Mouse (Mus musculus): Measurements from ENCODE around the gene Gm1043. TPM values are rescaled to one million over a fixed set of nuclear protein-coding genes. Genes with fewer than 3 reads are reported as not detected.

Gm1043 gene
- total RNA-seq, 2 experiments from 2014 or later: not detected

- no peak for DNase-seq
Observed at GRCm38 (mm10) chr5:37245651-37246050, 160.5 kb downstream of the Gm1043 start.

GRCm38 (mm10) chr5:37246138-37246910 is 161.2 kb downstream of the Gm1043 start:
- DNase-seq: no peak

- DNase-seq: no peak
Observed at GRCm38 (mm10) chr5:37247456-37247855, 162.3 kb downstream of the Gm1043 start.

GRCm38 (mm10) chr5:37248870-37249269 is 163.7 kb downstream of the Gm1043 start:
- no peak for DNase-seq

GRCm38 (mm10) chr5:37251596-37251995 is 166.4 kb downstream of the Gm1043 start:
- no peak for DNase-seq

- no peak for DNase-seq
Observed at GRCm38 (mm10) chr5:37252101-37252804, 167.1 kb downstream of the Gm1043 start.

GRCm38 (mm10) chr5:37254523-37254922 is 169.4 kb downstream of the Gm1043 start:
- DNase-seq: no peak

- DNase-seq: no peak
Observed at GRCm38 (mm10) chr5:37256823-37257222, 171.7 kb downstream of the Gm1043 start.

- peak; percentile 42 for DNase-seq
Observed at GRCm38 (mm10) chr5:37257243-37257642, 172.1 kb downstream of the Gm1043 start.

GRCm38 (mm10) chr5:37261734-37262133 is 176.6 kb downstream of the Gm1043 start:
- no peak for DNase-seq

- no peak for DNase-seq
Observed at GRCm38 (mm10) chr5:37263816-37264215, 178.6 kb downstream of the Gm1043 start.

Other genes with a start within 250 kb of the Gm1043 start
- 1 to 10 TPM; 1.2 TPM for gene Ppp2r2c, start 216.9 kb upstream of the Gm1043 start, total RNA-seq (2021)
- gene Wfs1, start 96.2 kb upstream of the Gm1043 start, total RNA-seq (2021): 10 to 100 TPM; 25.4 to 30.2 TPM
- gene Crmp1, start 156.6 kb downstream of the Gm1043 start, total RNA-seq (2021): 1 to 10 TPM; 1.5 to 2.5 TPM

Measured in gastrocnemius, postnatal 10 days (tissue).